Mouse (Mus musculus): ENCODE data around the gene Znrf3.

Gene Znrf3

GRCm38 (mm10) chr11:5318035-5318775, 126.4 kb downstream of the Znrf3 start:
- DNase-seq (ENCODE audit: low read depth): no peak

- no peak for DNase-seq (ENCODE audit: low read depth)
Measured at GRCm38 (mm10) chr11:5314796-5315195, 129.9 kb downstream of the Znrf3 start.

GRCm38 (mm10) chr11:5314330-5314741, 130.3 kb downstream of the Znrf3 start:
- no peak for DNase-seq (ENCODE audit: low read depth)

- no peak for DNase-seq (ENCODE audit: low read depth)
Measured at GRCm38 (mm10) chr11:5307024-5307905, 137.4 kb downstream of the Znrf3 start.

- no peak for DNase-seq (ENCODE audit: low read depth)
Measured at GRCm38 (mm10) chr11:5306017-5306416, 138.6 kb downstream of the Znrf3 start.

- DNase-seq (ENCODE audit: low read depth): no peak
Measured at GRCm38 (mm10) chr11:5304526-5304925, 140.1 kb downstream of the Znrf3 start.

GRCm38 (mm10) chr11:5298007-5298372, 146.7 kb downstream of the Znrf3 start:
- DNase-seq (ENCODE audit: low read depth): no peak

- peak; percentile 52 for DNase-seq (ENCODE audit: low read depth)
Measured at GRCm38 (mm10) chr11:5297148-5298006, 147.3 kb downstream of the Znrf3 start.

GRCm38 (mm10) chr11:5296576-5297115, 148.0 kb downstream of the Znrf3 start:
- DNase-seq (ENCODE audit: low read depth): peak; percentile 49

GRCm38 (mm10) chr11:5294805-5295204, 149.8 kb downstream of the Znrf3 start:
- DNase-seq (ENCODE audit: low read depth): no peak

- DNase-seq (ENCODE audit: low read depth): peak; percentile 83
Measured at GRCm38 (mm10) chr11:5290691-5291090, 154.0 kb downstream of the Znrf3 start.

GRCm38 (mm10) chr11:5289826-5290580, 154.6 kb downstream of the Znrf3 start:
- no peak for DNase-seq (ENCODE audit: low read depth)

GRCm38 (mm10) chr11:5283987-5284386, 160.7 kb downstream of the Znrf3 start:
- DNase-seq (ENCODE audit: low read depth): no peak

GRCm38 (mm10) chr11:5280932-5281331, 163.7 kb downstream of the Znrf3 start:
- no peak for DNase-seq (ENCODE audit: low read depth)

- DNase-seq (ENCODE audit: low read depth): no peak
Measured at GRCm38 (mm10) chr11:5278463-5278862, 166.2 kb downstream of the Znrf3 start.

- no peak for DNase-seq (ENCODE audit: low read depth)
Measured at GRCm38 (mm10) chr11:5277307-5277971, 167.2 kb downstream of the Znrf3 start.

- no peak for DNase-seq (ENCODE audit: low read depth)
Measured at GRCm38 (mm10) chr11:5275216-5275615, 169.4 kb downstream of the Znrf3 start.

- DNase-seq (ENCODE audit: low read depth): no peak
Measured at GRCm38 (mm10) chr11:5272536-5273234, 172.0 kb downstream of the Znrf3 start.

GRCm38 (mm10) chr11:5272066-5272360, 172.6 kb downstream of the Znrf3 start:
- DNase-seq (ENCODE audit: low read depth): no peak

Measured in induced T-regulatory cell, adult 2 months (primary cell).